Mouse (Mus musculus): ENCODE results near the gene Rint1. TPM values are rescaled to one million over a fixed set of nuclear protein-coding genes. Genes with fewer than 3 reads are reported as not detected.
"Not testable (repeated sequence)": the region's sequence is repeated elsewhere in the genome, so short reads cannot be mapped to it uniquely, and the experiment has no call there.

Rint1 gene
- polyA plus RNA-seq, 1 experiment = 15.4 TPM

DNA sequence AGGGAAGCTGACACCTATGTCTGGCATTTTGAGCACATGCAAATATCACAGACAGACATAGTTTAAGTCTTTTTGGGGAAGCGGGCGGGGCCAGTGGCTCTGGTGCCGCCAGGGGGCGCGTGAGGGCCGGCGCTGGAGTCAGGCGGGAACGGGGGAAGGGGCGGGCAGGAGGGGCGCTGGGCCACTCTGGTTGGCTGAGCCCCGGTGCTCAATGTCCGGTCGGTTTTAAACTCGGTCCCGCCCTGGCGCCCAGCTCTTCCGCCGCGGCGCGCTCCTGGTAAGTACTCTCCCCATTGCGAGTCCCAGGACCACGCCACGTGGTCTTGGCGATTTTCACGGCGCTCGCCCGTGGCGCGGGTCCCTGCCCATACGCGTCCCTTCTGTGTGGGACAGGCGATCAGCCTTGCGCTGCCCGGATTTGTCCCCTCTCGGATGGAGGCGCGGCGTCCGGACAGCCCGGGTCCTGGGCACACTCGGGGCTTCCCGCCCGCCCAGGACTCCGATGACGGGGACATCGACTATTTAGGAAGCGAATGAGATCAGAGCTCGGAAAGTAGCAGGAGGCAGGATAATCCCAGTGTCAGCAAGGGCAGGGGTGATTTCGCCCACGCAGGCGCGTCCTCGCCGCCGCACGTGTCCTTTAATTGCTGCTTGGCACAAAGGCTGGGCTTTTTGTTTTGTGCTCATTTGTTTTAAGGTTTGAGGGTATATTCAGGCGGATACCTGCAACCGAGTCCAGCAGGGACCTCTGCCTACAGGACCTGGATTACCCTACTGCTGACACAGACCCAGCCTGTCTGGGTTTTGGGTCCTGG lies 63.0 kb downstream of the Rint1 start:
- Histone ChIP-seq H3K27ac (ENCODE audit: insufficient read depth, low read length) (no peak overlapping the region), H3K4me3 (ENCODE audit: insufficient read depth, low read length) (peak overlapping the region; percentile 83), H3K4me1 (ENCODE audit: control insufficient read depth, insufficient read depth, low read length) (no peaks in the 10 kb centered on the region)
- no peak; the same call in 1 of the 2 replicates for TF ChIP-seq POLR2A (IDR thresholded peaks at IDR 0.05; ENCODE audit: extremely low read depth, insufficient read depth, low read length)
- peak; percentile 25; the same call in 1 of the 2 replicates for TF ChIP-seq CTCF (IDR thresholded peaks at IDR 0.05; ENCODE audit: extremely low read depth, insufficient read depth, low read length)

DNA sequence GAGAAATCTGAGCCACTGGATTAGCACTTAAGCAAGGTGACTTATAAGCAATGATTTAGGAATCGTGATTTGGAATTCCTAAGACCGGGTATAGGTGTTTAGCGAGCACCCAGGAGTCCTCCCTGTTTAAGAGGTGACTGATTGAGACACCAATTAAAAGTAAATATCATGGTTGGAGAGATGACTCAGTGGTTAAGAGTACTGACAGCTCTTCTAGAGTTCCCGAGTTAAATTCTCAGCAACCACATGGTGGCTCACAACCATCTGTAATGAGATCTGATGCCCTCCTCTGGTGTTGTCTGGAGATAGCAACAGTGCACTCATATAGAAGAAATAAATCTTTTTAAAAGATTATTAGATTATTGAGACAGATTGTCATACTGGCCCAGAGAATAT lies 63.6 kb downstream of the Rint1 start:
- H3K4me3 ChIP-seq (ENCODE audit: insufficient read depth, low read length) = peak overlapping the region; percentile 83
- 0 out of 2 replicates have a peak, but pooled peaks have one; percentile 7 for TF ChIP-seq CTCF (IDR thresholded peaks at IDR 0.05; ENCODE audit: extremely low read depth, insufficient read depth, low read length)
- not testable (repeated sequence) for H3K4me1 ChIP-seq (ENCODE audit: control insufficient read depth, insufficient read depth, low read length); H3K27ac ChIP-seq (ENCODE audit: insufficient read depth, low read length)

DNA sequence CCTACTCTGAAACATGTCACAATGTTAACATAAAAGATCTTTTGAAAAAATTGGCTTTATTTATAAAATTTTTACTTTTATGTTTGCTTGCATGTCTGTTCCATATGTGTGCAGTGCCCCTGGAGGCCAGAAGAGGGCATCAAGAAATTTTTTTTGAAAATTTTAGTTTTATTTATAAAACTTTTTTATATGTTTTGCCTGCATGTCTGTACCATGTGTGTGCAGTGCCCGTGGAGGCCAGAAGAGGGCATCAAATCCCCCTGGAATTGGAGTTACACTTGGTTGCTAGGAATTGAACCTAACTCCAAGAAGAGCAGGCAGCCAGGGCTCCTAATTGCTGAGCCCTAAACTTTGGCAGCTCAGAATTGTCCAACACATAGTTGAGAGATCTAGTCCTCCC lies 65.4 kb downstream of the Rint1 start:
- H3K27ac ChIP-seq (ENCODE audit: insufficient read depth, low read length); H3K4me1 ChIP-seq (ENCODE audit: control insufficient read depth, insufficient read depth, low read length); H3K4me3 ChIP-seq (ENCODE audit: insufficient read depth, low read length): not testable (repeated sequence)

DNA sequence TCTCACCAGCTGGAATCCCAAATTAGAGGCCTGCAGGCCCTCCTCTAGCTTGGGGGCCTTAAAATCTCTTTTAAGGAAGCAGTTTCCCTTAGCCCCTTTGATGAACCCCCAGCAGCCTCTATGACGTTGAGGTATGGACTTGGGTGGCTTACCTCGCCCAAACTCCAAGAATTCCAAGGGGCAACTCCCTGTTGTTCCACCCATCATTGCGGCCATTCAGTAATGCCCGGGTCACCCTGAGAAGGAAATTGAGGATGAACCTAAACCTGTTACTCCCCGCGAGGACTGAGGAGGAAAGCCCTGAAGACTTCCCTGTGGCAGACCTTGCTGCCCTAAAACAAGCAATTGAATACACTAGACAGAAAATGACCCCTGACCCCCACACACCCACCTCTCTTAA lies 68.0 kb downstream of the Rint1 start:
- no peak overlapping the region for H3K4me3 ChIP-seq (ENCODE audit: insufficient read depth, low read length)
- no peak overlapping the region for H3K27ac ChIP-seq (ENCODE audit: insufficient read depth, low read length)
- TF ChIP-seq POLR2A (IDR thresholded peaks at IDR 0.05; ENCODE audit: extremely low read depth, insufficient read depth, low read length) = no peak
- no peak for TF ChIP-seq CTCF (IDR thresholded peaks at IDR 0.05; ENCODE audit: extremely low read depth, insufficient read depth, low read length)
- no peaks in the 10 kb centered on the region for H3K4me1 ChIP-seq (ENCODE audit: control insufficient read depth, insufficient read depth, low read length)

DNA sequence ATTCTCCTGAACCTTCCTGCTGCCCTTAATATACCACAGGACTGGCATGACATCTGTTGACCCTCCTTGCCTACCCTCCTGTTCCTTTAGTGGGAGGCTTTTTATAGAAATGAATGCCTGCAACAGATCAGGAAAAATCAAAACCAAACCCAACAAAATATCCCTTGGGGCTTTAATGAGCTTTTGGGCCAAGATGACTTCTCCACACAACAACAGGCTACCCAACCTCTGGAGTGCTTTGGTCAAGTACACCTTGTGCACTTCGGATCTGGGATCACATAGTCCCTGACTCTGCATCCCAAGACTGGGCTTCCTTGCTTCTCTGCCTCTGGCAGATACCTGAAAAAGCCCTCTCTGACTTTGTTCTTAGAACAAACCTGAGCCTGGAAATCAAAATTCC lies 68.7 kb downstream of the Rint1 start:
- H3K27ac ChIP-seq (ENCODE audit: insufficient read depth, low read length) = no peak overlapping the region
- H3K4me1 ChIP-seq (ENCODE audit: control insufficient read depth, insufficient read depth, low read length) = no peaks in the 10 kb centered on the region
- no peak for TF ChIP-seq CTCF (IDR thresholded peaks at IDR 0.05; ENCODE audit: extremely low read depth, insufficient read depth, low read length)
- TF ChIP-seq POLR2A (IDR thresholded peaks at IDR 0.05; ENCODE audit: extremely low read depth, insufficient read depth, low read length) = no peak
- H3K4me3 ChIP-seq (ENCODE audit: insufficient read depth, low read length) = no peak overlapping the region

DNA sequence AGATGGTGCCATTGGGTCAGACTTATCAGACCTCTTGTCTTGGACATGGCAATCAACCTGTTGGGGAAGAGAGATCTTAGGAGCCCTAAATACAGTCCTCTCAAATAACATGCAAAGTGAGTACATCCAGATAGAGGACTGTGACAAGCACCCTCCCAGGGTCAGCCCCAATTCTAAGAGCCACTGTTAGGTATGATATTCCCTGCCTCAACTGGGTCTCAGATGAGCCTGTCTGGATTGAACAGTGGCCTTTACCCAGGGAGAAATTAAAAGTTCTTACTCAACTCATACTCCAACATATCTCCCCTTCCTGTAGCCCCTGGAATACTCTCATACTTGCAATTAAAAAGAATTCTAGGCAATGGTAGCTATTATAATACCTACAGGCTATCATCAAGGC lies 69.7 kb downstream of the Rint1 start:
- H3K4me1 ChIP-seq (ENCODE audit: control insufficient read depth, insufficient read depth, low read length) = no peaks in the 10 kb centered on the region
- no peak overlapping the region for H3K4me3 ChIP-seq (ENCODE audit: insufficient read depth, low read length)
- TF ChIP-seq POLR2A (IDR thresholded peaks at IDR 0.05; ENCODE audit: extremely low read depth, insufficient read depth, low read length) = no peak
- no peak for TF ChIP-seq CTCF (IDR thresholded peaks at IDR 0.05; ENCODE audit: extremely low read depth, insufficient read depth, low read length)
- no peak overlapping the region for H3K27ac ChIP-seq (ENCODE audit: insufficient read depth, low read length)

DNA sequence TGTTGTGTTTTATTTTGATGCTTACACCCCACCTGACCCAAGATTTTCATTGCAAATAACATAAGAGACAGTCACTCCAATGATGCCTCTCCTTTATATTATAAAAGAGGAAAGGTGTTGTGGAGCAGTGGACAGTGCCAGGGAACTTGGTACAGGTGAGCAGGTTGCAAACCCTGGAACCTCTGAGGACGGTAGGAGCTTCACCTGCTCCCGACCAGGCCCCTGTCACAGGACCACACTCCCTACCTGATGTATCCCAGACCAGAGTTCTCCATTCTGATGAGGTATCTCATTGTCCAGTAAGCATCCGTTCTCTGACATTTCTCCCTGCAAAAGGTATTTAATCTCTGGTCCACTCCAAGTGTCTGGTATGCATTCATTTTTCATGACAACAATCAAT lies 70.5 kb downstream of the Rint1 start:
- no peak overlapping the region for H3K4me3 ChIP-seq (ENCODE audit: insufficient read depth, low read length)
- TF ChIP-seq CTCF (IDR thresholded peaks at IDR 0.05; ENCODE audit: extremely low read depth, insufficient read depth, low read length) (no peak), POLR2A (IDR thresholded peaks at IDR 0.05; ENCODE audit: extremely low read depth, insufficient read depth, low read length) (no peak)
- no peak overlapping the region for H3K27ac ChIP-seq (ENCODE audit: insufficient read depth, low read length)
- H3K4me1 ChIP-seq (ENCODE audit: control insufficient read depth, insufficient read depth, low read length) = no peaks in the 10 kb centered on the region

DNA sequence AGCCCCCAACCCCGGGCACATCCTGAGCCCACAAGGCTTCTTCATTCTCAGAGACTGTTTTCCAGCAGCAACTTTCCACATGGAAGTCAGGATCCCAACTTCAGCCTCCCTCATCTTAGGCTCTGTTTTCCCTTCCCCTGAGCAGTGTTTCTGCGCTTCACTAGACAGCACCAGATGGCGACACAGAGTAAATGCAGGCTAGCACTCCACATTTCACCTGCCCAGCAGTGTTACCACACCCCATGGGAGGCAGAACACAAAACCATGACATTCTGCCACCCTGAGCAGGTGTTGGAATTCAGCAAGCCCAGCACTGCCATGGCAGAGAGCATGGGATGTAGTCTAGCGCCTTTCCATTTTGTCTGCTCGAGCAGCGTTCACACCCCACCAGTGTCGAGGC lies 71.1 kb downstream of the Rint1 start:
- no peak overlapping the region for H3K4me3 ChIP-seq (ENCODE audit: insufficient read depth, low read length)
- TF ChIP-seq CTCF (IDR thresholded peaks at IDR 0.05; ENCODE audit: extremely low read depth, insufficient read depth, low read length) = peak; percentile 42
- TF ChIP-seq POLR2A (IDR thresholded peaks at IDR 0.05; ENCODE audit: extremely low read depth, insufficient read depth, low read length) = no peak
- H3K4me1 ChIP-seq (ENCODE audit: control insufficient read depth, insufficient read depth, low read length) = no peaks in the 10 kb centered on the region
- H3K27ac ChIP-seq (ENCODE audit: insufficient read depth, low read length) = no peak overlapping the region

DNA sequence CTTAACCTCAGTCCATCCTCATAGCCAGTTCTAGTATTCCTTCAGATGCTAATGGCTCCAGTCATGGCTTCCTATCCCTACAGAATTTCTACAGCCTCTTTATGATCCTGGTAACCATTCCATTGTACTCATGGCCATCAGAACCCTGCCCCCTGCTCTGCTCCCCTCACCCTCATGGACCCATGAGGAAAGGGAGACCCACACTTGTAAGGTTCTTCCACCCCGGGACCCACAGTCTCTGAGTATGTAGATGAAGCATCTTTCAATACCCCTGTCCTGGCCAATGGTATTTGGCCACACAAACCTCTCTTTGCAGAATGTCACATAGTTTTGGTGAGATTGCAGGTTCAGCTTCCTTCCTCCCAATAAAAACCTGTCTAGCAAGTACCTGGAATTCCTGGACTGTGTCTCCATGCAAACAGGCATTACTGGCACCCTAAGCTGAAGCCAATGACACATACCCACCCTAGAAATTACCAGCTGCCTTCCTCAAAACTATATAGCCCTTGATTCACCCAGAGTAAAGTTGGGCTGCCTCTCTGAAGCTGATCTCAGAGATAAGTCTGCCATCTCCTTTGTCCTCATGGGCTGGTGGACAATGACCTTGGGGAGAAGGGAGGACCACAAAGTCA lies 71.7 kb downstream of the Rint1 start:
- Histone ChIP-seq H3K27ac (ENCODE audit: insufficient read depth, low read length) (no peak overlapping the region), H3K4me3 (ENCODE audit: insufficient read depth, low read length) (no peak overlapping the region), H3K4me1 (ENCODE audit: control insufficient read depth, insufficient read depth, low read length) (no peaks in the 10 kb centered on the region)
- no peak for TF ChIP-seq CTCF (IDR thresholded peaks at IDR 0.05; ENCODE audit: extremely low read depth, insufficient read depth, low read length)
- no peak for TF ChIP-seq POLR2A (IDR thresholded peaks at IDR 0.05; ENCODE audit: extremely low read depth, insufficient read depth, low read length)

DNA sequence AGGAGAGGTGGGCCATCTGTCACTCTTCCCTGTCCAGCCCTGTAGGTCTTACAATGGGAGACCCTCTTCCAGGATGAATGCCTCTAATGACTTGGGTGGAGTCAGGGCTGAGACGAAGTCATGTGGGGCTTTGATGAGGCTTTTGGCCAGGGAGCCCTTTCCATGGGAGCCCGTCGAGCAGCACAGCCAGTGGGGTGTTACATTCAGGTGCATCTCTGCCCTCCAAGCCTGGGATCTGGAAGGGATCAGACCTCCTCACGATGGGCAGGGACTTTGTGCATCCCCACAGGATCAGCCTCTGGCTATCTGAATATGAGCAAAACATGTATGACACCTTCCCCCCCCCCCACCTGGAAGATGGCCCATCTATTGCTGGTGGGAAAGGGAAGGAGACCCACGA lies 72.4 kb downstream of the Rint1 start:
- H3K27ac ChIP-seq (ENCODE audit: insufficient read depth, low read length) = no peak overlapping the region
- H3K4me1 ChIP-seq (ENCODE audit: control insufficient read depth, insufficient read depth, low read length) = no peaks in the 10 kb centered on the region
- TF ChIP-seq CTCF (IDR thresholded peaks at IDR 0.05; ENCODE audit: extremely low read depth, insufficient read depth, low read length) = no peak
- no peak for TF ChIP-seq POLR2A (IDR thresholded peaks at IDR 0.05; ENCODE audit: extremely low read depth, insufficient read depth, low read length)
- no peak overlapping the region for H3K4me3 ChIP-seq (ENCODE audit: insufficient read depth, low read length)

All from cortical plate, adult 2 months (tissue).